Mouse (Mus musculus) testis, adult 2 months (tissue): Measurements from ENCODE around the gene Zfp93. TPM values are rescaled to one million over a fixed set of nuclear protein-coding genes. Genes with fewer than 3 reads are reported as not detected.
A peak's percentile ranks its signal among the peaks of the same experiment; 100 is the strongest.

Experiments
- H3K27ac ChIP-seq: fragments of 200-500 bp; 2 replicates; pipeline ENCODE4 v1.5.1; 2012; ENCODE audit warnings: low read depth, low read length; ENCODE audit not compliant: control insufficient read depth, insufficient read depth
- H3K27me3 ChIP-seq: fragments of 200-500 bp; 2 replicates; pipeline ENCODE4 v1.6.1; 2012; ENCODE audit warnings: mild to moderate bottlenecking, low read length, moderate library complexity; ENCODE audit not compliant: control insufficient read depth, insufficient read depth
- H3K36me3 ChIP-seq: fragments of 200-500 bp; 2 replicates; pipeline ENCODE4 v1.6.1; 2012; ENCODE audit warnings: mild to moderate bottlenecking, low read length; ENCODE audit not compliant: control insufficient read depth, insufficient read depth
- H3K4me1 ChIP-seq: fragments of 200-500 bp; 2 replicates; pipeline ENCODE4 v1.6.1; 2012; ENCODE audit warnings: low read length; ENCODE audit not compliant: control insufficient read depth, insufficient read depth
- H3K4me3 ChIP-seq: fragments of 200-500 bp; 2 replicates; pipeline ENCODE4 v1.5.1; 2012; ENCODE audit warnings: low read depth, mild to moderate bottlenecking, low read length, moderate library complexity, mixed read lengths; ENCODE audit not compliant: control insufficient read depth
- CTCF ChIP-seq: fragments of 200-500 bp; IDR thresholded peaks from 2 replicates; pipeline ENCODE4 v1.5.1; 2012; ENCODE audit warnings: low read depth, mild to moderate bottlenecking, inconsistent platforms, low read length, moderate library complexity; ENCODE audit not compliant: control insufficient read depth, insufficient read depth, insufficient replicate concordance
- POLR2A ChIP-seq: fragments of 200-500 bp; IDR thresholded peaks from 2 replicates; pipeline ENCODE4 v1.6.1; 2012; ENCODE audit warnings: low read depth, mild to moderate bottlenecking, inconsistent platforms, low read length, moderate library complexity; ENCODE audit not compliant: control insufficient read depth
- polyA plus RNA-seq: library from polyadenylated mRNA; depleted of rRNA; stranded (reverse); fragments of >200 nt; gene quantifications from 2 replicates; pipeline ENCODE4 v1.2.3, GENCODE M21; 2012

Zfp93 gene
- polyA plus RNA-seq, 1 experiment: 3.9 TPM

DNA sequence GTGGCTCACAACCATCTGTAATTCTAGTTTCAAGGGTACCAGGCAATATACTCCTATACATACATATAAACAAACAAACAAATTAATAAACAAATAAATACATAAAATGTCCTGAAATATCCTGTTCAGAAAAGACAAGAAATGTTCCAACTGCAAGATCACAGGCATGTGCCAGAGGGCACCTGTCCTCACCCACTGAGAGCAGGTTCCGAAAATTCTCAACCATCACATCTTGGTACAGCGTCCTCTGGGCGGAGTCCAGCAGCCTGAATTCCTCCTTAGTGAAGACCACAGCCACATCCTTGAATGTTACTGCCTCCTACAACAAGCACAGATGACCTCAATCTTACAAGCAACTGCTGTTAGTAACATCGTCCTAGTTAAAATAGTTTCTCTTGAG lies 24.5 kb downstream of the Zfp93 start:
- Histone ChIP-seq H3K36me3 (no peaks in the 10 kb centered on the region; the same call in 1 of the 2 replicates), H3K4me3 (no peak overlapping the region), H3K27ac (no peak overlapping the region), H3K27me3 (no peaks in the 10 kb centered on the region), H3K4me1 (peaks cover 5% of the 10 kb centered on the region)
- no peak for TF ChIP-seq POLR2A
- no peak for TF ChIP-seq CTCF

- H3K27me3 ChIP-seq: no peaks in the 10 kb centered on the region
- no peak overlapping the region for H3K4me3 ChIP-seq
- no peak overlapping the region for H3K27ac ChIP-seq
- H3K4me1 ChIP-seq: peaks cover 8% of the 10 kb centered on the region
- TF ChIP-seq POLR2A (no peak), CTCF (no peak)
- no peaks in the 10 kb centered on the region; the same call in 1 of the 2 replicates for H3K36me3 ChIP-seq
Observed at GRCm38 (mm10) chr7:24295376-24295775, 25.2 kb downstream of the Zfp93 start.

DNA sequence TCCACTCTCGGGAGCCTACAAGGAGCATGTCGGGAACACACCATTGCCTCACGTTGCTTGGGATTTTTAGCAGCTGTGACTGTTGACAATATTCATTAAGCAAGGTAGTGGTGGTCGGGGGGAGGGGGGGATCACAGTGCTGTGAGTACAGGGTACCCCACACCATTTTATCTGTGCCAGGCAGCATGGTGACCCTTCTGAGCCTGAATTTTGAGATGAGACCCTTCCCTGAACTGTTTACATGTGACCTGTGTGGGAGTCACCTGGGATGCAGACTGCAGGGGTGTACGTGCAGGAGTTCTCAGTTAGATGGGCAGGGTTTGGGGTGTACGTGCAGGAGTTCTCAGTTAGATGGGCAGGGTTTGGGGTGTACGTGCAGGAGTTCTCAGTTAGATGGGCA lies 26.2 kb downstream of the Zfp93 start:
- H3K36me3 ChIP-seq: no peaks in the 10 kb centered on the region; the same call in 1 of the 2 replicates
- no peak overlapping the region for H3K4me3 ChIP-seq
- H3K4me1 ChIP-seq: peaks cover 8% of the 10 kb centered on the region
- no peak for TF ChIP-seq POLR2A
- no peak for TF ChIP-seq CTCF
- no peak overlapping the region for H3K27ac ChIP-seq
- H3K27me3 ChIP-seq: no peaks in the 10 kb centered on the region

- no peaks in the 10 kb centered on the region for H3K27me3 ChIP-seq
- H3K27ac ChIP-seq: no peak overlapping the region
- H3K36me3 ChIP-seq: no peaks in the 10 kb centered on the region; the same call in 1 of the 2 replicates
- TF ChIP-seq POLR2A: no peak
- no peak overlapping the region for H3K4me3 ChIP-seq
- H3K4me1 ChIP-seq: peaks cover 8% of the 10 kb centered on the region
Observed at GRCm38 (mm10) chr7:24297361-24298095, 27.3 kb downstream of the Zfp93 start.

GRCm38 (mm10) chr7:24298635-24298972 lies 28.4 kb downstream of the Zfp93 start:
- Histone ChIP-seq H3K36me3 (no peaks in the 10 kb centered on the region; the same call in 1 of the 2 replicates), H3K27ac (no peak overlapping the region), H3K4me3 (peak overlapping the region; percentile 88), H3K4me1 (peaks cover 8% of the 10 kb centered on the region), H3K27me3 (no peaks in the 10 kb centered on the region)
- TF ChIP-seq CTCF: no peak
- TF ChIP-seq POLR2A: no peak

DNA sequence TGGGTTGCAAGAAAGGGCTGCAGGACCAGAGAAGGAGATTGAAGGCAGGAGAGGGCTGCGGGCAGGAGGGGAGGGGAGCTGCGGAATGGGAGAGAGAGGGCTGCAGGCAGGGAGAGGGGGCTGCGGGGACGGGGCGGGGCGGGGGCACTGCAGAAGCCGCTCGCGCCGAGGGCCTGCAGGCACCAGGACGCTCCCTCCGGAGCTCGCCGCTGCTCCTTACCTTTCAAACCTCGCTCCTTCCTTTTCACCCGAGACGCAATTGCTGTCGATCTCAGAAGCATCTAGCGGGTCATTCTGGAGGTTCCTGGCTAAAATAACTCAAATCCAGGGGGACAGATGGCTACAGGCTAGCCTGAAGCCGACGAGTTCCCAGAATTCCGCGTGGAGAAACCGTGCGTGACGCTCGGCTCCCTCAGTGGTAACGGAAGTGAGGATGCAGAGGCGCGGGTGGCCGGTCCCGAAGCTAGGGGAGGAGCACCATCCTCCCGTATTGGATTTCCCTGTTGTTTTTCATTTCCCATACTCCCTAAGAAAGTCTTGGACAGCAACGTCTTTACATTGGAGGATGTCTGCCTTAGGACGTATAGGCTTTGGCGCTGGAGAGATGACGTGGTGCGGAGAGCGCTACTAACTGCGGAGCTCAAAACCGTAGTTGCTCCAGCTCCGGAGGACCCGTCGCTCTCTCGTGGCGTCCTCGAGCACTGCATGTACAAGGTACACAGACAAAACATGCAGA lies 28.9 kb downstream of the Zfp93 start:
- Histone ChIP-seq H3K4me1 (peaks cover 8% of the 10 kb centered on the region), H3K27me3 (no peaks in the 10 kb centered on the region), H3K36me3 (no peaks in the 10 kb centered on the region; the same call in 1 of the 2 replicates), H3K27ac (peak overlapping the region; percentile 88), H3K4me3 (peak overlapping the region; percentile 88)
- TF ChIP-seq POLR2A (peak; percentile 63; the same call in 1 of the 2 replicates), CTCF (peak; percentile 33; the same call in 1 of the 2 replicates)

GRCm38 (mm10) chr7:24299823-24300481 lies 29.7 kb downstream of the Zfp93 start:
- Histone ChIP-seq H3K4me3 (peak overlapping the region; percentile 73), H3K27ac (peak overlapping the region; percentile 72), H3K4me1 (peaks cover 8% of the 10 kb centered on the region), H3K27me3 (no peaks in the 10 kb centered on the region), H3K36me3 (no peaks in the 10 kb centered on the region; the same call in 1 of the 2 replicates)
- TF ChIP-seq CTCF (no peak), POLR2A (no peak)
